28 mouse cellular contexts compared by ENCODE assay signal in the genomic region with DNA sequence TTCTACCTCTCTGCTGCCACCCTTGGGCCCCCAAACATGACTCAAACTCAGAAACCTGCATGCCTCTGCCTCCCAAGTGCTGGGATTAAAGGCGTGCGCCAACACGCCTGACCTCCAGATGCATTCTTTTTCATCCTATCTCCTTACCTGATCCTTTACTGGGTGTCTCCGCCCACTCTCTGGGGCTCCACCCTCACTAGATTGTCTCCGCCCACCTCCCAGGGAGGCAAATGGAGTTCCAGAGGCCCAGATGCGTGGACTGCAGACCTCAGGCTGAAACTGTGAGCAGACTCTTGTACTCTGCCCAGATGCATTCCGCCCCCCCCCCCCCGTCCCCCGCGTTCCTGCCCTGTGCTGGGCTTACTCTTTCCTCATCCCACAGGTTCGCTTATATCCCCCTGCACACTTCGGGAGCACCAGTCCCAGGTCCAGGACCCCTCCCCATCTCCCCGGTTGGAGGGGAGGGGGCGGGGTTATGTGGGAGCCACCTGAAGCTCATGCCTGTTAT. TPM values are rescaled to one million over a fixed set of nuclear protein-coding genes. Genes with fewer than 3 reads are reported as not detected.
A peak's percentile ranks its signal among the peaks of the same experiment; 100 is the strongest.
DNase-seq lines count a peak whose midpoint lies in the region; ATAC-seq and TF ChIP-seq lines count a peak whose summit lies in the region.
"Had no signal": no experiment of that assay in that cellular context is flagged by ENCODE, and none has a peak within 500 bp of the region (broad histone marks: within the 10 kb centered on the region; RNA-seq: fewer than 3 reads in every experiment).

No protein-coding gene starts in this region.

- no peak for TF ChIP-seq EP300 in CH12.LX (IDR thresholded peaks at IDR 0.05; ENCODE audit: low read length)
- TF ChIP-seq EP300 in liver, embryonic 14.5 days (IDR thresholded peaks at IDR 0.05; ENCODE audit: low read depth), result no peak

- in situ Hi-C loops in CH12.LX (cut with MboI; ENCODE audit: low pct_ligation_motif_present, low pct_unique_long_range_greater_than_20kb, low sequenced_read_pairs), result no loop called here

- WGBS in liver, embryonic 12.5 days (ENCODE audit: insufficient replicate concordance), result 69% methylated on average over 14 of the region's 14 CpGs
- WGBS in liver, embryonic 14.5 days (ENCODE audit: insufficient replicate concordance), result 60% methylated on average over 14 of the region's 14 CpGs

- DNase-seq in liver (peak; percentile 60), CH12.LX (ENCODE audit: extremely low read depth) (no peak), ES-CJ7 (ENCODE audit: low read depth, low spot score) (peak; percentile 85)
- DNase-seq in liver, embryonic 14.5 days (ENCODE audit: low read depth in 3 of 3, low spot score in 3 of 3), result no peak
- no peak for DNase-seq in left cerebral cortex, postnatal 10 days (ENCODE audit: extremely low spot score in 1 of 2, low spot score in 2 of 2)
- no peak for DNase-seq in embryo, embryonic 10.5 days (ENCODE audit: low spot score)
- no peak for DNase-seq in layer of hippocampus, postnatal 14 days (ENCODE audit: low spot score in 2 of 2)
- DNase-seq: adrenal gland, postnatal 25 days; cerebellum, adult 18-20 months; cerebellum, postnatal 10 days; forebrain, postnatal 0 days; heart, adult 2 months; heart, postnatal 10 days; kidney, adult 18-20 months; layer of hippocampus, adult 9-11 months; lung, adult 18-20 months; lung, postnatal 14 days; thymus, postnatal 25 days had no signal

- no peak overlapping the region for H3K9ac ChIP-seq in liver, embryonic 12.5 days
- no peak overlapping the region for H3K9ac ChIP-seq in CH12.LX (ENCODE audit: insufficient read depth, low read depth)
- H3K9ac ChIP-seq in liver, embryonic 14.5 days (replicated peaks), result no peak overlapping the region
- H3K9ac ChIP-seq: embryonic facial prominence, embryonic 15.5 days; forebrain, embryonic 12.5 days; forebrain, postnatal 0 days; heart, embryonic 13.5 days; limb, embryonic 13.5 days; neural tube, embryonic 13.5 days had no signal

- TF ChIP-seq CTCF in CH12.LX (conservative IDR thresholded peaks at IDR 0.05 in 1 of 2, IDR thresholded peaks at IDR 0.05 in 1 of 2; ENCODE audit: low read depth in 2 of 2, low read length in 2 of 2), result no peak
- no peak for TF ChIP-seq CTCF in liver, embryonic 14.5 days (IDR thresholded peaks at IDR 0.05; ENCODE audit: low read depth)

- no peak for TF ChIP-seq RAD21 in CH12.LX (IDR thresholded peaks at IDR 0.05; ENCODE audit: low read depth, low read length)

- H3K4me2 ChIP-seq in liver, embryonic 12.5 days, result no peak overlapping the region
- no peak overlapping the region for H3K4me2 ChIP-seq in CH12.LX (ENCODE audit: insufficient read depth, low read depth, poor library complexity, severe bottlenecking)
- H3K4me2 ChIP-seq in liver, embryonic 14.5 days (ENCODE audit: low read depth), result no peak overlapping the region
- H3K4me2 ChIP-seq: embryonic facial prominence, embryonic 15.5 days; forebrain, embryonic 12.5 days; heart, embryonic 13.5 days; limb, embryonic 13.5 days; midbrain, embryonic 11.5 days; neural tube, embryonic 13.5 days had no signal

- peaks cover 12% of the 10 kb centered on the region for H3K79me2 ChIP-seq in CH12.LX (replicated peaks; ENCODE audit: control insufficient read depth, extremely low read depth, insufficient read depth, poor library complexity, severe bottlenecking)

- H3K27ac ChIP-seq in liver, embryonic 12.5 days, result no peak overlapping the region
- no peak overlapping the region for H3K27ac ChIP-seq in CH12.LX (ENCODE audit: insufficient read depth, low read depth)
- no peak overlapping the region for H3K27ac ChIP-seq in liver, embryonic 14.5 days
- H3K27ac ChIP-seq: embryonic facial prominence, embryonic 10.5 days; embryonic facial prominence, embryonic 15.5 days; forebrain, embryonic 12.5 days; heart, adult 2 months; heart, embryonic 13.5 days; limb, embryonic 13.5 days; neural tube, embryonic 13.5 days had no signal

- intact Hi-C loops in left cerebral cortex, postnatal 10 days (cut with DNase I), result no loop called here

- no peak overlapping the region for H3K4me3 ChIP-seq in liver, embryonic 12.5 days
- H3K4me3 ChIP-seq in CH12.LX (replicated peaks in 1 of 3; ENCODE audit: low read depth in 2 of 3, low read length in 2 of 3, poor library complexity in 1 of 3), result no peak overlapping the region
- no peak overlapping the region for H3K4me3 ChIP-seq in liver, embryonic 14.5 days (ENCODE audit: insufficient read depth in 1 of 2, low read depth in 2 of 2, low read length in 2 of 2)
- H3K4me3 ChIP-seq: embryonic facial prominence, embryonic 10.5 days; embryonic facial prominence, embryonic 15.5 days; forebrain, embryonic 12.5 days; heart, adult 2 months; heart, embryonic 13.5 days; limb, embryonic 13.5 days; neural tube, embryonic 13.5 days had no signal

- no peaks in the 10 kb centered on the region for H3K27me3 ChIP-seq in liver, embryonic 12.5 days (replicated peaks)
- H3K27me3 ChIP-seq in CH12.LX (replicated peaks), result no peaks in the 10 kb centered on the region
- no peaks in the 10 kb centered on the region for H3K27me3 ChIP-seq in liver, embryonic 14.5 days (ENCODE audit: control insufficient read depth, insufficient read depth, low read length)
- H3K27me3 ChIP-seq: embryonic facial prominence, embryonic 15.5 days; forebrain, embryonic 12.5 days; heart, embryonic 13.5 days; limb, embryonic 13.5 days; neural tube, embryonic 13.5 days; Patski had no signal

- H3K9me3 ChIP-seq in liver, embryonic 12.5 days (replicated peaks), result no peaks in the 10 kb centered on the region
- peaks cover 22% of the 10 kb centered on the region for H3K9me3 ChIP-seq in CH12.LX (replicated peaks; ENCODE audit: low read length)
- no peaks in the 10 kb centered on the region for H3K9me3 ChIP-seq in liver, embryonic 14.5 days (ENCODE audit: control insufficient read depth, low read length)
- H3K9me3 ChIP-seq: embryonic facial prominence, embryonic 10.5 days; embryonic facial prominence, embryonic 15.5 days; forebrain, embryonic 12.5 days; heart, embryonic 13.5 days; limb, embryonic 13.5 days; neural tube, embryonic 13.5 days had no signal

- H3K36me3 ChIP-seq in liver, embryonic 12.5 days, result peaks cover 33% of the 10 kb centered on the region
- H3K36me3 ChIP-seq in CH12.LX (replicated peaks in 1 of 2; ENCODE audit: control insufficient read depth in 1 of 2, insufficient read depth in 1 of 2, low read length in 1 of 2), result peaks cover 91 to 99% of the 10 kb centered on the region in 2 experiments
- no peaks in the 10 kb centered on the region for H3K36me3 ChIP-seq in liver, embryonic 14.5 days (replicated peaks; ENCODE audit: control insufficient read depth, insufficient read depth, low read depth)
- H3K36me3 ChIP-seq: embryonic facial prominence, embryonic 10.5 days; embryonic facial prominence, embryonic 15.5 days; forebrain, embryonic 12.5 days; heart, embryonic 13.5 days; limb, embryonic 13.5 days; neural tube, embryonic 13.5 days had no signal

- peaks cover 10% of the 10 kb centered on the region for H3K4me1 ChIP-seq in liver, embryonic 12.5 days
- H3K4me1 ChIP-seq in CH12.LX (ENCODE audit: control insufficient read depth in 1 of 2, insufficient read depth in 2 of 2), result peaks cover 12 to 17% of the 10 kb centered on the region in 2 experiments; a peak in 3 of 4 replicates
- H3K4me1 ChIP-seq in liver, embryonic 14.5 days (replicated peaks; ENCODE audit: control insufficient read depth in 2 of 2, insufficient read depth in 2 of 2, low read length in 1 of 2), result no peaks in the 10 kb centered on the region
- H3K4me1 ChIP-seq: embryonic facial prominence, embryonic 10.5 days; embryonic facial prominence, embryonic 15.5 days; forebrain, embryonic 12.5 days; heart, embryonic 13.5 days; limb, embryonic 13.5 days; neural tube, embryonic 13.5 days had no signal

- dilution Hi-C loops in CH12.LX (cut with MboI; ENCODE audit: extremely low pct_ligation_motif_present, extremely low pct_unique_long_range_greater_than_20kb, low sequenced_read_pairs), result no loop called here

- no peak for ATAC-seq in liver, embryonic 12.5 days
- ATAC-seq in liver, embryonic 14.5 days (ENCODE audit: insufficient read depth), result peak; percentile 37; the same call in 1 of the 2 replicates
- ATAC-seq: forebrain, postnatal 0 days; hindbrain, embryonic 16.5 days; Patski had no signal

- TF ChIP-seq POLR2A in CH12.LX (IDR thresholded peaks at IDR 0.05; ENCODE audit: low read depth, low read length), result 0 out of 2 replicates have a peak, but pooled peaks have one; percentile 31

TF ChIP-seq in CH12.LX, 34 proteins besides CTCF, POLR2A, EP300 and RAD21:
- TF ChIP-seq KAT2A (IDR thresholded peaks at IDR 0.05; ENCODE audit: insufficient replicate concordance, low read length) (no peak), MAX (IDR thresholded peaks at IDR 0.05; ENCODE audit: low read length) (no peak), ZNF384 (IDR thresholded peaks at IDR 0.05; ENCODE audit: low read depth, low read length) (no peak), ETS1 (conservative IDR thresholded peaks at IDR 0.05; ENCODE audit: low read depth, low read length) (no peak)

RNA-seq across cellular contexts. Expression of a gene that starts 9.0 kb away (rescaled TPM):
- polyA plus RNA-seq in liver, embryonic 12.5 days (2016; fragmentation: Nextera tagmentation; extraction: Ambion mirVana), result 33.3 and 35.0 TPM in 2 replicates
- 183 and 195 TPM in 2 replicates for total RNA-seq in CH12.LX (2012; rRNA removed)
- 112 and 114 TPM in 2 replicates for total RNA-seq in CH12.LX (2014; rRNA removed)
- polyA plus RNA-seq in CH12.LX (2012; ENCODE audit: insufficient read length, low read depth), result 395 and 401 TPM in 2 replicates
- 16.7 and 17.3 TPM in 2 replicates for polyA plus RNA-seq in liver, embryonic 14.5 days (2012; rRNA removed)
- 24.9 and 27.4 TPM in 2 replicates for polyA plus RNA-seq in liver, embryonic 14.5 days (2014; fragmentation: Nextera tagmentation; extraction: Ambion mirVana)
- 1 to 10 TPM; 5.8 to 6.0 TPM for total RNA-seq in left cerebral cortex, postnatal 10 days (2021)
- 1 to 10 TPM; 2.7 to 4.1 TPM for total RNA-seq in layer of hippocampus, postnatal 14 days (2021)

RNA-seq across cellular contexts. Expression of a gene that starts 9.2 kb away (rescaled TPM):
- polyA plus RNA-seq in liver, embryonic 12.5 days (2016; fragmentation: Nextera tagmentation; extraction: Ambion mirVana), result 325 and 336 TPM in 2 replicates
- total RNA-seq in CH12.LX (2012; rRNA removed) (513 and 551 TPM in 2 replicates), CH12.LX (2014; rRNA removed) (595 and 658 TPM in 2 replicates)
- polyA plus RNA-seq in CH12.LX (2012; ENCODE audit: insufficient read length, low read depth), result 580 and 584 TPM in 2 replicates
- 281 and 283 TPM in 2 replicates for polyA plus RNA-seq in liver, embryonic 14.5 days (2012; rRNA removed)
- 283 and 288 TPM in 2 replicates for polyA plus RNA-seq in liver, embryonic 14.5 days (2014; fragmentation: Nextera tagmentation; extraction: Ambion mirVana)
- 100 to 1,000 TPM; 171 to 178 TPM for total RNA-seq in left cerebral cortex, postnatal 10 days (2021)
- total RNA-seq in layer of hippocampus, postnatal 14 days (2021), result 100 to 1,000 TPM; 159 to 164 TPM

RNA-seq across cellular contexts. Expression of a gene that starts 28.7 kb away (rescaled TPM):
- polyA plus RNA-seq in liver, embryonic 12.5 days (2016; fragmentation: Nextera tagmentation; extraction: Ambion mirVana), result 165 and 166 TPM in 2 replicates
- total RNA-seq in CH12.LX (2012; rRNA removed) (62.9 and 63.4 TPM in 2 replicates), CH12.LX (2014; rRNA removed) (45.9 and 56.9 TPM in 2 replicates)
- polyA plus RNA-seq in CH12.LX (2012; ENCODE audit: insufficient read length, low read depth), result 127 and 145 TPM in 2 replicates
- 80.4 and 86.2 TPM in 2 replicates for polyA plus RNA-seq in liver, embryonic 14.5 days (2012; rRNA removed)
- polyA plus RNA-seq in liver, embryonic 14.5 days (2014; fragmentation: Nextera tagmentation; extraction: Ambion mirVana), result 94.5 and 105 TPM in 2 replicates
- 100 to 1,000 TPM; 151 to 160 TPM for total RNA-seq in left cerebral cortex, postnatal 10 days (2021)
- total RNA-seq in layer of hippocampus, postnatal 14 days (2021), result 100 to 1,000 TPM; 123 to 132 TPM

Comparison
In these comparisons a context has a peak if more than half of its experiments do, and no peak if none do; other contexts are left out.
1. DNase-seq: peak in liver (single experiment) and ES-CJ7 (single experiment); none in CH12.LX (single experiment), liver, embryonic 14.5 days (0 of 3), left cerebral cortex, postnatal 10 days (0 of 2), embryo, embryonic 10.5 days (single experiment) and layer of hippocampus, postnatal 14 days (0 of 2).
2. RNA of a gene that starts 9.0 kb away (total RNA-seq): 112 to 195 TPM in CH12.LX; 5.8 to 6.0 TPM in left cerebral cortex, postnatal 10 days and 2.7 to 4.1 TPM in layer of hippocampus, postnatal 14 days; every median in the first group is over 10 times any median in the second.